Mouse (Mus musculus): ENCODE measurements around the gene Hsf5.

The Hsf5 gene

DNA sequence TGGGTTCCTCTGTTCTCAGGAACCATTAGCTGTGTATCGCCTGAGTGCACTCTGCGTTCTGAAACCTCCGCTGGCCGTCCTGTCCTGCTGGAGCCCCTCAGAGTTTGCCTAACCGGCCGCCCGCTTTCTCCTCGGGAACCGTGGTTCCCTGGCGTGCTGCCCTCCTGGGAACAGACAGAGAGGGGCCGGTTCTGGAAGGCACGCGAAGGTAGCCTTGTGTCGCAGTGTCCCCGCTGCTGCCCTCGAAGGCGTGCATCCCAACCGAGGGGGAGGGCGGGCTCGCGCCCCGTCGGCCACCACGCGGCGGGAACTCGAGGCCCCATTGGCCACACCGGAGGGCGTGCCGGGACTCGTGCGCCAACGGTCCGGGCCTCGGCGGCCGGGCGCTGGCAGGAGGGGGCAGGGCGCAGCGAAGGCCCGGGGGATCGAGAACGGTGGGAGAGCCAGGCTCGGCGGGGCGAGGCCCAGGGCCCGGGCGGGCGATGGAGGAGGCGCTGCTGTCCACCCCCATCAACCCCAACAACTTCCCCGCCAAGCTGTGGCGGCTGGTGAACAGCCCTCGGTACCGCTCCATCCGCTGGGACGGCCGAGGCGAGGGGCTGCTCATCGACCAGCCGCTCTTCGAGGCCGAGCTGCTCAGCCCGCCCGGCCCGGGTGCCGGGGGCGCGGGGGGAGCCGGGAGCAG lies at the start of gene Hsf5:
Hsf5 (plus strand) TSS at position 375 of the 685 bp plus-strand sequence.
- no peak for DNase-seq (ENCODE audit: low spot score)

DNA sequence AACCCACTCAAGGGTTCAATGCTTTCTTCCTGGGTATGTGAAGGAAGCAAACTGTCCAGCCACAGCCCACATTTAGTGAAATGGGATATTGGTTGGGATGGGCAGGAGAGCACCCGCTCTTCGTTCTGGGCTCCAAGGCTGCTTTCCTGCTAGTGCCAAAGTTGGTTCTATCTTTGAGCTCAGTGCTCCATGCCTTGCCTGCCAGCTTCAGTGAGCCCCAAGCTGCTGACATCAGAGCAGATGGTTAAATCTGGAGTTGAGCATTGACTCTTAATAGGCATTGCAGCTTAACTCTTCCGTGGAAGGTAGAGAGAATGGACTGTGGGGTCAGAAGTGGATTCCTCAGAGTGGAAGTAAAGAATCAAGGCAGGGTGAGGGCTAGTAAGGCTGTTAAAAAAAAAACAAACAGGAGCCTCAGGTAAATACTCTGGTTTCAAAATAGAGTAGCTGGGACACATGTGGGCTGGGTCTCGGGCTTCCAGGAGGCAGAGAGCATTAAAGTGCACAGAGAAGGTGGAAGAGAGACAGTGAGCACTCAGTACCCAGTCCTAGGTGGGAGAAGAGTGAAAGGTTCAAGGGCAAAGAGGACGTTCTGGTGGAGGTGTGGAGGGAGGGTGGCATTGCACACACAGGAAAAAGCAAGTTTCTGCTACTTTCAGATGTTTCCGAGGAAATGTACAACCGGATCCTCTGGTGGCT lies 48.6 kb upstream of the Hsf5 start, which contains the start of gene Sept4:
Sept4 (plus strand) TSS at position 649 of the 699 bp plus-strand sequence.
- no peak for DNase-seq (ENCODE audit: low spot score)

DNA sequence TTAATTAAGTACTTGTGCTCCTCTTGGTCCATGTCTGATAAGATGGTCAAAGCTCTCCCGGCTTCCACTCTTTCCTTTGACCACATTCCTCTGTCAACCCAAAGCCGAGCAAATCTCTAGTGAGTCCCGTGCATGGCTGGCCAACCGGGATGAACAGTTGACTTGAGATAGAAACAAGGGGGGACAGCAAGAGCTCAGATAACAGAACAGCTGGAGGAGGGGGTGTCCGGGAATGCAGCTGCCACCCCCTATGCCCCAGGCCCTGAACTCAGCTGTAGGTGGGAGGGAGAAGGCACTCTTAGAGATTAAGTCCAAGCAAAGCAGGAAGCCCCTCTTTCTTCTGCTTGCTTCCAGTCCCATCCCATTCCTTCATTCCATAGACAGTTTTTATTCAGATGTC lies 46.2 kb upstream of the Hsf5 start:
- DNase-seq (ENCODE audit: low spot score), result no peak

DNA sequence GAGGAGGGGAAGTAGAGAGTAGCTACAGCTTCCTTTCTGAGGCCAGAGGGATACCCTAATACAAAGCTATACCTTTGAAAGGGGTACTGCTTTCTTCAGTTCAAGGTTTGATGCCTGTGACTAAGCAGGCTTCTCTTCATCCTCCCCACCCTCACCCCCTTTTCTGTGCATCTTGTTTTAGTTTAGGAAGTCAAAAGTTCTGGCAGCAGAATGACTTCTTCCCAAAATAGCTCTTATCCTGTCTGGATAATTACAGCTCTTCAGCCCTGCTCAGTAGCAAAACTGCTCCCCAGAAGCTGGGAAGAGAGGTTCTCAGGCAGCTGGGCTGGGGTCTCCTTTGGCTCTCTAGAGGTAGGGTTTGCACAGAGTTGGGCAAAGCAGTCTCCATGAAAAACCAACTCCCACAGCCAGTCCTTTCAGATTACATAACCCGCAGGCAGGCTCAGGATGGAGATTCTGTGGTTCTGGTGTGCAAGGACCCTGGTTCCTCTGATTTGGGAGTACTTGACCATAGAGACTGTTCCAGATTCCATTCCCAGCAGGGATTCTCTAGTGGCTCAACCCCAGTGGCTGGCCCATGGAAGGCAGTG lies 45.5 kb upstream of the Hsf5 start:
- no peak for DNase-seq (ENCODE audit: low spot score)

DNA sequence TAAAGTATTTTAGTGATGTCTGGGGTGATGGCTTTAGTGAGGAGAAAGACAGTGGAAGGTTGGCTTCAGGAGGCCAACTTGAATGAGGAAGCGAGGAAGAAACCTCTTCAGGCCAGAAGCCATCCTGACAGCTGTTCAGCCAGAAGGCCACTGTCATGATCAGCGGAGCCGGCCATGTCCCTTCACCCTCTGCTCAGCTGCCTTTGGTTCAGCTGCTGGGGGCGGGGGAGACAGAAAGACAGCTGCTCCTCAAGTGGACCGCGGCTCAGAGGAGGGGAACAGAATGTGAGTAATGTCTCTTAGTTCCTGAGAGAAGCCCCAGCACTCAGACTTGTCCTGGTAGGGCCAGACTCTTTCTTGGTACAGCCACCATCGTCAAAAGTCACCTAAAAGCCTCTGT lies 43.2 kb upstream of the Hsf5 start:
- DNase-seq (ENCODE audit: low spot score), result no peak

DNA sequence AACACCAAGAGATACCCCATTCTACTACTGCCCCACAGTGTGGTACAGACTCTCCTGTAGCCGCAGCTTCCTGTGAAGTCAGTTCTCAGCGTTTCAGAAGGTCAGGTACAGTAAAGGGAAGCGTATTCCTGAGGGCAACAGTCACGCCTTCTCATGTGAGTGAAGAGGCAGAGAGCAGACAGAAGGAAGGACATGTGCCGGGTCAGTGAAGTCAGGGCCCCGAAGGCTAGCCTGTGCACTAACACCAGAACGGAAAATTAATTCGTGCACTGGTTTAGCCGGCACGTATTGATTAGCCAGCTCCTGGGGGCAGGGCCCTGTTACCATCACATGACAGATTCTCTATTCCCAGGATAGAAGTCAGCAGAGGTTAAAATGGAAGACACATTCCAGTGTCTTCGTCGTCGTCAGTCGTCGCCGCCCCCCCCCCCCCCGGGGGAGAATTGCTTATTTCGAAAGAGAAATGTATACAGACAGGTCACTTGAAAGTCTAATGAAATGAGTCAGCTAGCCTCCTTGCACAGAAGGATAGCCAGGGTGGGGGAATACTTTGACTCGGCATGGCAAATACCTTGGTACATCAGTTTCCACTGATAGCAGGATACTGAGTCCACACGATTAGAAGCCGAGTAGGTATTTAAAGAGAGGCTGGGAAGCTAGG lies 42.3 kb upstream of the Hsf5 start:
- DNase-seq (ENCODE audit: low spot score), result no peak

DNA sequence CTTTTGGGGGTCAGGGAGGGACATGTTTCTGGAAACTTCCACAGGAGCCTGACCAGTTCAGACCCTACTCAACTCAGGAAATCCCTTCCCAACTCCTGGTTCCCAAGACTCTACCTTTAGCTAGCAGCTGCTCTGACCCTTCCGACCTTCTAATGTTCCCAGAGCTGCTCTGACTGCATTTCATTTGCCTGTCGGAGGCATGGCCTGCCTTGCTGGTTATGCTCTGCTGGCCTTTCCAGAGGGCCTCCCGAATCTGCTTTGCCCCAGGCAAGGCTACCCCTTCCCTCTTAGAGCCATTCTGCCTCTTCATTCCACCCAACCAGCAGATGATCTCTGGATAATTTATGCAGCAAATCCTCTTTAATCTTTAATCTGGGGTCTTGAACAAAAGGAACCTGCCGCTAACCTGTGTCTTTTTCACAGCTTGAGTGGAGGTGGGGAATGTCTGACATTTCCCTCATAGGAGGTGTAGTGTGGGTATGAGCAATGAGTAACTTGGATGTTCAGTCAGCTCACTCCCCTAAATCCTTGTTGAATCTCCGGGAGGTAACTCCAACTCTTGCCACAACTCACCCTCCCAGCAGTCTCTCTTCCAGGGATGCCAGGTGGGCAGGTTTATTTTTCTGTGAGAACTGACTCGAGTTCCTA lies 39.2 kb upstream of the Hsf5 start:
- DNase-seq (ENCODE audit: low spot score), result no peak

DNA sequence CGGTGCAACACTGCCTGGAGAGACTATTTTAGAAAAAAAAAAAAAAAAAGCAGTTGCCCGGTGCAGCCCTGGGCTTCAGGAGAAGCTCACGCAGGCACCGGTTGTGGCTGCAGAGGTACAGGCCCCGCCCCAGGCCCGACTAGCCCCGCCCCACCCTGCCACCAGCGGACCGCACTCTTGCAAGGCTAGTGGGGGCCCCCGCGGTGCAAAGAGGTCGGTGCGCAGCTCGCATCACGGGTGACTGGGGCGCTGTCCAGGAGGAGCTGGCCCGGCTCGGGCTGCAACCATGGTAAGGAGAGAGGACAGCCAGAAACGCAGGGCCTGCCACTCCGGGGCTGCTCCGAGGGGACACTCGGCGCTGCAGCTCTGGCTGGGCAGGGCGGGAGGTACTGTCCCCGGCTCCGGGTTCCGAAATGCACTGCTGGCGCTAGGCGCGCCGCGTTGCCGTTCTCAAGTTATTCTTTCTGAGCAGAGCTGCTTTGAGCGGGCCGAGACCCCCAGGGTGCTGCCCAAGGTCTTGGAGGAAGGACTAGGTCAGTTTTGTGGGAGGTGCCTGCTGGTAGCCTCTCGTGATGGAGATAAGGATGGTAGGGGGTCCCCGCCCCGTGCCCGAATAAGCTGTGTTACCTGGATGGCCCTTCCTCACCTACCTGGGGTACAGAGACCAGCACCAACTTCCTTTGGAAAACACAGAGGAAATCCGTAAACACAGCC lies 38.6 kb upstream of the Hsf5 start:
- no peak for DNase-seq (ENCODE audit: low spot score)

DNA sequence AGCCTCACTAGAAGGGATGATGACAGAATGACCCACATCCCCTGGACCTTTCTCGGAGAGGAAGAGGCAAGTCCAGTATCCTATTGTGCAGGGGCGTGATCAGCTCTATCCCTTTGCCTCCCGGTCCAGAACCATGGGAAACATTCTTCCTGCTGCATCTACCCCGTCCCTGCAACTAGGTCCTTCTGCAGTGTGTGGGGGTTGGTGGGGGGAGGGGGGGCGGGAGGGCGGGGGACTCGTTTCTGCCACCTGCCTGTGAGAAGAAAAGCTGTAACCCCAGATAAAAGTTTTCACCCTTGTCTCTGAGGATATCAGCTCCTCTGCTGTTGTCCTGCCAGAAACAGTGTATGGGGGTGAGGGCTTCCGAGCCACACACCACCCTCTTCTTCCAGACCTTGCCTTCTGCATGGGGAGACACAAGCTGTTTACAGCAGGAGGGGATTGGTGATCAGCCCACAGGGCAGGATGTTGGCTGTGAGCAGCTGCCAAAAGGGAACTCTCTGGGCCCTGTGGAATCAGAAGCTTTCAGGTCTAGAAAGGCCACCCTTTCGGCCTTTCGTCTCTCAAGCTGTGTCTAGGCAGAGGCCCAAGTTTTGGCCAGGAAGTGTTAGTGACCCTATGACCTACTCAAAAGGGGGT lies 37.9 kb upstream of the Hsf5 start:
- no peak for DNase-seq (ENCODE audit: low spot score)

DNA sequence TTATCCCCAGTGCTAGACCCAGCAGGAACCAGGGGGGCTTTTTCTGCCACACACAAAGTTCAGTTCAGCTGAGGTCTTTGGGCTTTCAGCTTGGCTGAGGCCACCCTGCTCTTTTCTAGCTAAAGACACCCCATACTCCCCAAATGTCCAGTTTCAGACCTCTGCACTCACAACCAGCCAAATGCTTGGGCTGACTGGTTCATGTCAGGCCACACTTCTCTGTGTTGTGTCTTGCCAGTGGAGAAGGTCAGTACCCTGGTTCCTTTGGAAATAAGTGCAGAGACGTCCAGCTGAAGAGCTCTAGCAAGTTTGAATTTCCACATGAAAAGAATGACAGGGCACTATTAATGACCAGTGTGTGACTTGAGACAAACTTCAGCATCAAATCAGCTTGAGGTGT lies 37.3 kb upstream of the Hsf5 start:
- DNase-seq (ENCODE audit: low spot score), result no peak

DNA sequence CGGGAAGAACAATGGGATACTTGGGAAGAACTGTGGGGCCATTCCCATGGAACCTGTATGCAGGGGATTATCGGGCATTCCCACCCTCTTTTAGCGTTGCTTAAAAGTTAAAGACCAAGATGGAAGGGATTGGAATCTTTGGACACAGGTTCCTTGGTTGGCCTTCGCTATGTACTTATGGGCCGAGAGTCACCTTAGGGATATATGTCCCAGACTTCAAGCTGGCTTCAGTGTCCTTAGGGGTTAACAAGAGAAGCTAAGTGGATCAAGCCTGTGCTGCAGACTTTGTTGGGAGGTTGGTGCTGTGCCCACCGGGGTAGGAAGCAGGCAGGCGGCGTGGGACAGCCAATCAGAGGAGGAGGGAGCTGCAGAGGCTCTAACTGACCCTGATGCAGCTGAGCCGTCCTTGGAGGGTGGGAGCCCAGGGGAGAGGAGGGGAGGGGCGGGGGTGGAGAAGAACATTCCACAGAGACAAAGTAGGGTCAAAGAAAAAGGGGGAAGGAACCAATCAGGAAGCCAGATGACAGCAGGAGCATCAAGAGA lies 36.4 kb upstream of the Hsf5 start:
- DNase-seq (ENCODE audit: low spot score), result no peak

DNA sequence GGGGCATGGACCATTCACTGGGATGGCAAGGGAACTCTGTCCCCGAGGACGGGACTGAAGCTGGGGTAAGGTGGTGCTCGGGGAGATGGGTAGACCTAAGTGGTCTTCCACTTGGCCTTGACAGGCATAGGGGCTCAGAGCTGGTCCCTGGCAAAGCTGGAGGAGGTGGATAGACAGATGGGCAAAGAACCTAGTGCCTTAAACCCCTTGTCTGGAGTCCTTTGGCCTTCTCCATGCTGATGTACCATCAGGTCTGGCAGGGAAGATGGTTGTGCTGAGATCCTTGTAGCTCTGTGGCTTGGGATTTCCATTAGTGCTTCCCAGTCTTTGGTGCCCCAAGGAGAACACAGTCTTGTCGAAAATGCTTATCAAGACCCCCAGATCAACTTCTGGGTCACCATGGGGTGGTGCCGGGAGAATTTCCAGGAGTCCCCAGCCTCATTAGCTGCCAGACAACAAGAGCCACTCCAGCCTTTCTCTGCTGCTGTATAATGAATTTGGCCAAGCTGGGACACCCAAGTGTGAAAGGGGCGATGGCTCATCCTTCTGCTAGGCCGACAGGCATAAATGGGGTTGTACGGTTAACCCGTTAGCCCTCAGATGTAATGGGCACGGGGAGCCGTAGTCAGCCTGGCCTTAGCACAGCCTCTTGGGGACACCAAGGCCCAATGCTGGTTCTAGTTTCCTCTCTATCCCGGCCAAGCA lies 35.7 kb upstream of the Hsf5 start:
- DNase-seq (ENCODE audit: low spot score), result no peak

DNA sequence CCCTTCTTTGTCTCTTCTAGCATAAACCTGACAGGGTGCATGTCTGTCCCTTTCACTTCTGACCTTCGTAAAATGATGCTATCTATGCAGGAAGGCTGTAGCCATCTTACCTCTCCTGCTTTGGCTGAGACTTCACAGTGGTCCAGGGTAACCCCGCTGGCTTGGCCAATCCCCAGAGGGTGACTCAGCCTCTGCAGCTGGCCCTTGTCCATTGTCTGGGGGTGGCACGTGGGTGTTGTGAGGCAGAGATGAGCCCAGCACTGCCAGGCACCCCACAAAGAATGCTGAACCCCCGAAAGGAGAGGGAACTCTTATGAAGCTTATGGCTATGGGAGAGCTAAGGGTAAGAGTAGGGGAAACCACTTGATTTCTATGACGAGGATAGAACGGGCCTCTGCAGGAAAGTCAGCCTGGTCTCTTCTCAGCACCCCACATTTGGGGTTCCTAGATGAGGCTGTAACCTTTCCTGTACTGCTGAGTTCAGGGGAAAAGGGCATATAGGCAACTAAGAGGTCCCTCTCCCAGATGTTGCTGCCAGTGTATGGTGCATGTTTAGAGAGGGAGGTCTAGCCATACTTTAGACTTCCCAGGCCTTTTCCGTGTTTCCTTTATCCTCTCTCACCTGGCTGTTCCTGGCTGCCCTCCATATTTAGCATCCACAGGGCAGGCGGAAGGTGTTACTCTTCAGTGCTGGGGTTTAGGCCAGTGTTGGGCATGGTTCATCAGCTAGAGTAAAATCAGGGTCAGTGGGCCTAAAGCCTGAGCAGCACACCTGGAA lies 34.8 kb upstream of the Hsf5 start:
- DNase-seq (ENCODE audit: low spot score), result no peak

DNA sequence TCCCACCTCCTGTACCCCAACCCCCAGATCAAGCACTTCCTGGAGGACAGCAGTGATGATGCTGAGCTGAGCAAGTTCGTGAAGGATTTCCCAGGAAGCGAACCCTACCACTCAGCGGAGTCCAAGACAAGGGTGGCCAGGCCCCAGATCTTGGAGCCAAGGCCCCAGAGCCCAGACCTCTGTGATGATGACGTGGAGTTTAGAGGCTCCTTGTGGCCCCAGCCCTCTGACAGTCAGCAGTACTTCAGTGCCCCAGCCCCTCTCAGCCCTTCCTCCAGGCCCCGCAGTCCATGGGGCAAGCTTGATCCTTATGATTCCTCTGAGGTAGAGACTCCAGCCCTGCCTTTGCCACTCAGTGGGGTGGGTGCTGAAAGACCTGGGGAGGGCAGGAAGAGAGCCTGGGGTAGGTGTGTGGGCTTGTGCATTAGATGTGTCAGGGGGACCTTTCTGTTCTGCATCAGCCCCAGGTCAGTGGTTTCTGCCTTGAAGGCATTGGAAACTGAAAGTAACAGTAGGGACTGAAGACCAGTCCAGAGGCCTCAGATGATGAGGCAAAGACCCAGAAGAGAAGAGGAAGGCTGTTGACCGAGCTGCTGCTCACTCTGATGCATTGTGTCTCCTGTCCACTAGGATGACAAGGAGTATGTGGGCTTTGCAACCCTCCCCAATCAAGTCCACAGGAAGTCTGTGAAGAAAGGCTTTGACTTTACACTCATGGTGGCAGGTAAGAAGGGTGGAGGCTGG lies 33.5 kb upstream of the Hsf5 start:
- no peak for DNase-seq (ENCODE audit: low spot score)

DNA sequence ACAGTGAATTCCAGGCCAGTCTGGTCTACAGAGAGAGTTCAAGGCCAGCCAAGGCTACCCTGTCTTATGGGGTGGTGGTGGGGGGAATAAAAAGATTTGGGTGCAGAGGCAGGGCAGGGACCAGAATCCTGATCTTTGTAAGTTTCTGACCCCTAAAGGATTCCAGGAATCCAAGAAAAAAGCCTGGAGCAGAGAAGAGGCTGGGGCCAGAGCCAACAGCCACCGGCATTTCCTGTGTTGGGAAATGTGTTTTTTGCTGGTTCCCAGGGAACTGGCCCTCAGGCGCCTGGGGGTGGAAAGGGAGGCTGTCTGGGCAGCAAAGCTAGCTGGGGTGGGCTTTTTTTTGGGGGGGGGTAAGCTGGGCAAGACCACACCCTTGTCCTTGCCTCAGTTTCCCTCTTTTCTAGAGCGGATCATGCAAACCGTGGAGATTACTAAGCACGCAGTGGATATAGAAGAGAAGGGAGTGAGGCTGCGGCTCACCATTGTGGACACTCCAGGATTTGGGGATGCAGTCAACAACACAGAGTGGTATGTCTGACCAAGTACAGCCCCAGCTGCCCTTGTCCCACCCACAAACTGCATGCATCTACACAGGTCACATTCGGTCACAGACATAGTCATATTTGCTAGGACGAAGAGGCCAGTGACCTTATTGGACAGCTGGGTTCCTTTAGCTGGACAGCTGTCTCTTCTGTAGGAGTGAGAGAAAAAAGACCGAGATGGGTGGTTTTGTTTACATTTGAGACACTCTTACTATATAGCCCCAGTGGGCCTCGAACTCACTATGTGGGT lies 32.1 kb upstream of the Hsf5 start:
- no peak for DNase-seq (ENCODE audit: low spot score)

DNA sequence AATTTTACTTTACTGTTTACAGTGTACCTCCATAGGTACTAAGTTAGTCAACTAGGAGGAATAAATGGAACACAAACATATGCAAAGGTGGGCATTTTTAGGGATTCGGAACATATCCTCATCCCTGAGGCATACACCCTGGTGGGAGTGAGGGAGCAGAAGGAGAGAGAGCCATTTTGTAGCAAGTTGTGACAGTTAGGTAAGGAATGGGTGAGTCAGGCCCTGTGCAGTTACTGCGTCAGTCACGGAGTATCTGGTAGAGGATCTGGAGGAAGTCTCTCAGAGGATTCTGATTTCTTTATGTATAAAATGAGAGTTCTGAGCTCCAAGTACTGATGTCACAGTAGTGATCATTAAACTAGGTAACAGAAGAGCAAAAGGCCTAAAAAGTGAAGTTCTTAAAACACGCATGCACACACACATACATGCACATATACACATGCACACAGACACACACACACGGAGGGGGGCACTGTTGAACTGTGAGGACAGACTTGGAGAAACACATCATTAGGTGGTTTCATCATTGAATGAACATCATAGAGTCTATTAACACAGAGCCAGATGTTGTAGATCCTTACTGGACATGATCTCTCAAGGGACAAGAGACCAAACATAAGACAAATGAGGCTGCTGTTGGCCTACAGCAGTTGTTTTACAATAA lies 29.6 kb upstream of the Hsf5 start:
- no peak for DNase-seq (ENCODE audit: low spot score)

DNA sequence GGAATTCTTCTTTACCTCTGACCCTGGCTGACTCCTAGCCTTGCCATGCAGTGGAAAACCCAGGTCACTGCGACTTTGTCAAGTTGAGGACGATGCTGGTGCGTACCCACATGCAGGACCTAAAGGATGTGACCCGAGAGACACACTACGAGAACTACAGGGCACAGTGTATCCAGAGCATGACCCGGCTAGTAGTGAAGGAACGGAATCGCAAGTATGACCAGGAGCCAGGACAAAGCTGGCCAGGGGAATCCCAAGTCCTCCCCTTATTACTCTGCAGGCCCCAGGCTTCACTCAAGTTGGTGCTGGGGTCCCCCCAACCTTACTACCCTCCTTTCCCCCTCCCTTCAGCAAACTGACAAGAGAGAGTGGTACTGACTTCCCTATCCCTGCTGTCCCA lies 27.4 kb upstream of the Hsf5 start:
- DNase-seq (ENCODE audit: low spot score), result no peak

Data from urinary bladder, postnatal 10 days (tissue).